Mouse (Mus musculus) heart, adult 2 months (tissue): ENCODE results near the gene Tango2. TPM values are rescaled to one million over a fixed set of nuclear protein-coding genes. Genes with fewer than 3 reads are reported as not detected.
A peak's percentile ranks its signal among the peaks of the same experiment; 100 is the strongest.

Source experiments
- DNase-seq, 2 experiments: peaks; one replicate each; pipeline ENCODE4 v3.0.0; 2021
- H3K27ac ChIP-seq: fragments of 200-600 bp; 2 replicates; pipeline ENCODE4 v1.8.1; 2022
- H3K27me3 ChIP-seq: fragments of 200-500 bp; 2 replicates; pipeline ENCODE4 v1.6.1; 2012; ENCODE audit warnings: mild to moderate bottlenecking, low read length, inconsistent platforms, mixed read lengths; ENCODE audit not compliant: control insufficient read depth, insufficient read depth
- H3K36me3 ChIP-seq: fragments of 200-500 bp; 2 replicates; pipeline ENCODE4 v1.6.1; 2012; ENCODE audit warnings: low read length, inconsistent platforms; ENCODE audit not compliant: control insufficient read depth, insufficient read depth
- H3K4me1 ChIP-seq: fragments of 200-500 bp; 2 replicates; pipeline ENCODE4 v1.6.1; 2011; ENCODE audit warnings: low read length; ENCODE audit not compliant: control insufficient read depth, insufficient read depth
- H3K4me3 ChIP-seq: fragments of 200-600 bp; 2 replicates; pipeline ENCODE4 v1.8.1; 2022
- H3K79me2 ChIP-seq: fragments of 200-500 bp; replicated peaks from 2 replicates; pipeline ENCODE4 v1.6.1; 2012; ENCODE audit warnings: mild to moderate bottlenecking, inconsistent platforms, low read length, moderate library complexity, mixed read lengths; ENCODE audit not compliant: control insufficient read depth, insufficient read depth
- H3K9ac ChIP-seq: fragments of 200-500 bp; 2 replicates; pipeline ENCODE4 v1.6.1; 2012; ENCODE audit warnings: low read depth, mild to moderate bottlenecking, control low read depth, inconsistent platforms, low read length, mixed read lengths
- CTCF ChIP-seq: fragments of 200-600 bp; IDR thresholded peaks from 2 replicates; pipeline ENCODE4 v1.8.1; 2022; ENCODE audit warnings: antibody characterized with exemption, mild to moderate bottlenecking, moderate library complexity
- EP300 ChIP-seq: fragments of 200-500 bp; IDR thresholded peaks from 2 replicates; pipeline ENCODE4 v1.6.1; 2011; ENCODE audit warnings: low read depth, low read length, control low read depth; ENCODE audit not compliant: insufficient read depth
- POLR2A ChIP-seq: fragments of 200-500 bp; IDR thresholded peaks from 2 replicates; pipeline ENCODE4 v1.6.1; 2011; ENCODE audit warnings: mild to moderate bottlenecking, low read depth, low read length, control low read depth; ENCODE audit not compliant: insufficient read depth
- WGBS: fragments of 180-500 bp; shearing (Covaris S2); methylation state at CpG from one replicate; pipeline ENCODE4 v1.1.7; 2018; 5-methylcytosine and 5-hydroxymethylcytosine counted together
- intact Hi-C: fragments of 180-260 bp; cut with DNase I; formaldehyde crosslinking; loops from one replicate; pipeline ENCODE4 v1.15.1; 2025
- polyA plus RNA-seq: library from polyadenylated mRNA; depleted of rRNA; stranded (reverse); fragments of >200 nt; gene quantifications from 2 replicates; pipeline ENCODE4 v1.2.3, GENCODE M21; 2012
- total RNA-seq, 2 experiments: library from RNA; stranded (reverse); gene quantifications; 2 replicates each; pipeline ENCODE4 v1.2.3; 2021

The Tango2 gene
- total and polyA plus RNA-seq, 3 experiments, result 173 to 283 (median 181) TPM

GRCm38 (mm10) chr16:18388583-18389435 is 40.9 kb upstream of the Tango2 start:
- TF ChIP-seq POLR2A (no peak), CTCF (no peak), EP300 (no peak)
- WGBS, result 84% methylated on average over 14 of the region's 14 CpGs
- intact Hi-C loops, result no loop called here

GRCm38 (mm10) chr16:18387704-18388582 is 40.0 kb upstream of the Tango2 start:
- Histone ChIP-seq H3K4me1 (peaks cover 4% of the 10 kb centered on the region), H3K9ac (no peak overlapping the region), H3K4me3 (no peak overlapping the region), H3K27ac (no peak overlapping the region; the same call in 1 of the 2 replicates), H3K27me3 (no peaks in the 10 kb centered on the region), H3K79me2 (no peaks in the 10 kb centered on the region), H3K36me3 (no peaks in the 10 kb centered on the region)
- peak in 1 of 2 experiments; percentile 5 for DNase-seq
- WGBS, result 44% methylated on average over 6 of the region's 7 CpGs
- intact Hi-C loops, result no loop called here
- TF ChIP-seq POLR2A (no peak), CTCF (no peak), EP300 (no peak)

More at GRCm38 (mm10) chr16:18388583-18389435, 40.9 kb upstream of the Tango2 start:
- Histone ChIP-seq H3K36me3 (no peaks in the 10 kb centered on the region), H3K79me2 (no peaks in the 10 kb centered on the region), H3K4me3 (no peak overlapping the region), H3K4me1 (peaks cover 8% of the 10 kb centered on the region), H3K9ac (no peak overlapping the region), H3K27me3 (no peaks in the 10 kb centered on the region), H3K27ac (peak overlapping the region; percentile 12; the same call in 1 of the 2 replicates)
- DNase-seq, result peak; percentile 3 to 18

- DNase-seq, result peak in 1 of 2 experiments; percentile 3
- TF ChIP-seq EP300 (no peak), POLR2A (no peak), CTCF (no peak)
- Histone ChIP-seq H3K9ac (no peak overlapping the region), H3K27ac (no peak overlapping the region), H3K4me1 (peaks cover 4% of the 10 kb centered on the region), H3K79me2 (no peaks in the 10 kb centered on the region), H3K36me3 (no peaks in the 10 kb centered on the region), H3K27me3 (no peaks in the 10 kb centered on the region), H3K4me3 (no peak overlapping the region)
- intact Hi-C loops, result no loop called here
- 66% methylated on average over 3 of the region's 3 CpGs for WGBS
These were observed 39.1 kb upstream of the Tango2 start for GRCm38 (mm10) chr16:18386972-18387371.

- no peak for DNase-seq
These were observed 38.5 kb upstream of the Tango2 start for GRCm38 (mm10) chr16:18386451-18386850.

GRCm38 (mm10) chr16:18385411-18385810 is 37.5 kb upstream of the Tango2 start:
- no peak for DNase-seq
- no peak for TF ChIP-seq CTCF
- TF ChIP-seq POLR2A, result no peak
- no peak for TF ChIP-seq EP300
- WGBS, result 81% methylated on average over 5 of the region's 5 CpGs
- intact Hi-C loops, result no loop called here
- Histone ChIP-seq H3K79me2 (no peaks in the 10 kb centered on the region), H3K36me3 (no peaks in the 10 kb centered on the region), H3K9ac (no peak overlapping the region), H3K4me1 (peaks cover 4% of the 10 kb centered on the region), H3K27ac (no peak overlapping the region), H3K4me3 (no peak overlapping the region), H3K27me3 (no peaks in the 10 kb centered on the region)

More at GRCm38 (mm10) chr16:18386451-18386850, 38.5 kb upstream of the Tango2 start:
- intact Hi-C loops, result no loop called here
- H3K4me1 ChIP-seq, result peaks cover 4% of the 10 kb centered on the region
- no peak overlapping the region for H3K27ac ChIP-seq
- no peak for TF ChIP-seq CTCF
- no peak for TF ChIP-seq POLR2A
- no peak for TF ChIP-seq EP300
- H3K9ac ChIP-seq, result no peak overlapping the region
- no peaks in the 10 kb centered on the region for H3K27me3 ChIP-seq
- no peaks in the 10 kb centered on the region for H3K36me3 ChIP-seq
- WGBS, result 73% methylated on average over 7 of the region's 7 CpGs
- no peak overlapping the region for H3K4me3 ChIP-seq
- H3K79me2 ChIP-seq, result no peaks in the 10 kb centered on the region

GRCm38 (mm10) chr16:18384659-18385058 is 36.8 kb upstream of the Tango2 start:
- 92% methylated on average over 8 of the region's 8 CpGs for WGBS
- no peak for TF ChIP-seq EP300
- TF ChIP-seq CTCF, result no peak
- no peak for TF ChIP-seq POLR2A

More at GRCm38 (mm10) chr16:18384659-18385058, 36.8 kb upstream of the Tango2 start:
- no peaks in the 10 kb centered on the region for H3K79me2 ChIP-seq
- peaks cover 4% of the 10 kb centered on the region for H3K4me1 ChIP-seq
- H3K27ac ChIP-seq, result no peak overlapping the region
- intact Hi-C loops, result no loop called here
- no peak overlapping the region for H3K4me3 ChIP-seq
- DNase-seq, result no peak
- H3K27me3 ChIP-seq, result no peaks in the 10 kb centered on the region
- H3K36me3 ChIP-seq, result no peaks in the 10 kb centered on the region
- no peak overlapping the region for H3K9ac ChIP-seq
